Mouse (Mus musculus) heart, adult 2 months (tissue): ENCODE data around the gene Ccnb1.
A peak's percentile ranks its signal among the peaks of the same experiment; 100 is the strongest.

Experiments
- CTCF ChIP-seq: fragments of 200-600 bp; IDR thresholded peaks from 2 replicates; pipeline ENCODE4 v1.8.1; 2022; ENCODE audit warnings: antibody characterized with exemption, mild to moderate bottlenecking, moderate library complexity
- POLR2A ChIP-seq: fragments of 200-500 bp; IDR thresholded peaks from 2 replicates; pipeline ENCODE4 v1.6.1; 2011; ENCODE audit warnings: mild to moderate bottlenecking, low read depth, low read length, control low read depth; ENCODE audit not compliant: insufficient read depth

DNA sequence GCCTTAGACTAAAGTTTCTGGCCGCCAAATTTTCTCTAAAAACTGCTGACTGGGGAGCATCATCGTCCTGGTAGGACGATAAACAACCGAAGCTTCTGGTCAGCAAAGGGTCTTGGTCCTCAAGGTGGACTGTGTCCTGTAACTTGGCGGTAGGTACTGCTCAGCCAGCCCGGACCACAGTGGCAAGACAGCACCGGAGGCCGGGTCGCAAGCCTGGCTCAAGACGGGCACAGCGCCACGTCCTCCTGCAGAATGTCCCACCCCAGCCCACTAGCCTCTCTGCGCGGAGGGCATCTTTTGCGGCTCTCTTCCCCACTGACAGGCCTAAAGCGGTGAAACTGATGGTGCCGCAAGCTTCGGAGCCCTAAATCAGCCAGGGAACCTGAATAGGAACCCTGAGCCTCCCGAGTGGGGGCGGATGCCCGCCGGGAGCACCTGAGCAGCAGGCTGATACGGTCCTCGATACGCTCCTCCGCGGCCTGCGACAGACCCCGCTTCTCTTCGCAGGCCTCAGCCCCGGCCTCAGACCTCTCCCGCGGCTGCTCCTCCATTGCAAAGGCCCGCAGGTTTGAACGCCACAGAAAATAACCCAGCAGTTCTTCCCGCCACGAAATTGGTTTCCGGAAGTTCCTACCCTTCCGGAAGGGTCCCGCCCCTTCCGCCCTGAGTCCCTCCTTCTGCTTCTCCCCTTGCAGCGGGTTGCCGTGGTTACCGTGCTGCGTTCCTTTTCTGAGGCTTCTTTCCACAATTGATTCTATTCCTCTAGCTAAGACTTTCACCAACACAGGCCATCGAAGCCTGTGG is 10.9 kb downstream of the Ccnb1 start, which contains the start of gene Cenph:
- TF ChIP-seq POLR2A (0 out of 2 replicates have a peak, but pooled peaks have one; percentile 29), CTCF (no peak)
